Mouse (Mus musculus): ENCODE data around the gene Tcf7l1.

Tcf7l1 gene

DNA sequence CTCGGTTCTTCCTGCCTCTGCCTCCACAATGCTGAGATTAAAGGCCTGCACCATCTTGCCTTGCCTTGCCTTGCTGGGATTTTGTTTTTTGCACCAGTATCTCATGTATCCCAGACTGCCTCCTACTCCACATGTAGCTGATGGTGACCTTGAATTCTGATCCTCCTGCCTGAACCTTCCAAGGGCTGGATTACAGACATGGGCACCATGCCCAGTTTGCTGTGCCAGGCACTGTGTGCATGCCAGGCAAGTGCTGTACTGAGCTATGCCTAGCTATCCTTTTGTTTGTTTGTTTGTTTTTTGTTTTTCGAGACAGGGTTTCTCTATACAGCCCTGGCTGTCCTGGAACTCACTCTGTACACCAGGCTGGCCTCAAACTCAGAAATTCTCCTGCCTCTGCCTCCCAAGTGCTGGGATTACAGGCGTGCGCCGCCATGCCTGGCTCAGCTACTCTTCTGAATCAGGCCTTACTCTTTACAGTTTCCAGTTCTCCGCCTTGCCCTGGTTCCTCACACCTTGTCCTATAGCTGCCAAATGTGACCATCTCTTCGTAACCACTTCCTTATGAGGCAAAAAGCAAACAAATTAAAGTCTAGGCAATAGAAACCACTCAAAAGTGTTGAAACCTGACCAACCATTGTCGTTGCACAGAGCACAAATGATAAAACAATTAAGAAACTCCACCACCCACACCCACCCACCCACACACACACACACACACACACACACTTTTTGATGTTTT is 165.2 kb downstream of the Tcf7l1 start:
- DNase-seq (ENCODE audit: low spot score in 2 of 2): peak; percentile 39 to 66

DNA sequence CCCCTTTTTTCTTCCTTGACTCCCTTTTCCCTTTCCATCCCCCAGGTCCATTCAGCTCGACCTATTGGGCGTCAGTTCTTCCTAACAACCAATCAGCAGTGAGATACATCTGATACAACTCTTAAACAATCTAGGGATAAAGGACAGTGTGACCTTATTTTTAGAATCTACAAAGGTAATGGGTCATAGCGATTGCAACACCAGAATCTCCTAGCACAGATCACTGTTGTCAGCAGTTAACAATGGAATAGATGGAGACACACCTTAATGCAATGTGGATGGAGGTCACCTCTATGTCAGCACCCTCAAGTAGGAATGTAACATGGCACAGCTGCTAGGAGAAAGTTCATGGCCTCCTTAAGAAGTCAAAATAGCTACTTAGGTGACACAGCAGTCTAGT is 166.1 kb downstream of the Tcf7l1 start:
- no peak for DNase-seq (ENCODE audit: low spot score in 2 of 2)

DNA sequence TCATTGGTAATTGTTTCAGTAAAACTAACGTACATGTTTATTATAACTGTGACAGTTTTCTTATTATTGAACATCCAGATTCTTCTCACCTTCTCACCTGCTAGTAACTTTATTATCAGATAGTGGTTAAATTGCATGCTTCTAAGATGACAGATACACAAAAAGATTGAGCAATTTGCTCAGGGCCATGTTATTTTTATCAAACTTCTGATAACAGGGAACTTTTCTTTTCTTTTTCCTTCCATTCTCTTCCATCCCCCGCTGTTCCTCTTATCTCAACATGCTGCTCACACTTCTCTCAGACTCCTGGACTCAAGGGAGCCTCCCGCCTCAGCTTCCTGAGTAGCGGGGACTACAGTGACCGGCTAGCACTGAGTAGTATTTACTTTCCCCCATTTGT is 168.1 kb downstream of the Tcf7l1 start:
- no peak for DNase-seq (ENCODE audit: low spot score in 2 of 2)

DNA sequence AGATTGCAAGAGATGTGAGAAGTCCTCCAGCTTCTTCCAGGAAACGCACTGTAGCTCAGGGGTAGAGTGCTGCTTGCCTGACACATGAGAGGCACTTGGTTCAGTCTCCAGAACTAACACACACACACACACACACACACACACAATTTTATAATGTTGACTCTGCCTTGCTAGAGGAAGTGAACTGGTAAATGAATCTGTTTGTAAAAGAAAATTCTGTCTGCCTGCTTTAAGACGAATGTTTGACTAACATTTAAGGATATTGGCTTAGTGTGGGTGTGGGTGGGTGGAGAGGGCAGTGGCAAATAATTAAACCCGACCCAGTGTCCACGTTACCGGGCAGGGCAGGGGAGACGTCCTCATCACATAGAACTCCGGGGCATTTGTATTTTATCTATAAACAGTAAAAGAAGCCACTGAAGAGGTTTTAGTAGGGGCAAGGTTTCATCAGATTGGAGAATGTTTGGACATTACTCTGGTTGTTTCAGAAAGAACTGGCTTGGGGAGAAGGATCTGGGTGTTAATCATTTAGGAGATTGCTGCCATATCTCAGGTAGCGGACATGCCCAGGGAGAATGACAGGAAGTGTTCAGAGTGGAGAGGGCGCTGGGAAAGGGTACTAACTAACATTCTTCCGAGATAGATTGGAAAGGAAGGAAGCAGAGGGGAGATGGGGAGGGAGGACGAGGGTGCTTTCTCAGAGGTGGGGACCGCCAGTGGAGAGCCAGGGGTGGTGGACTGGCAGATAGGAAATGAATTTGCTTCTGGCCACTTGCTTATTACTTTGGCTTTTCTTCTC is 169.1 kb downstream of the Tcf7l1 start:
- DNase-seq (ENCODE audit: low spot score in 2 of 2): no peak

DNA sequence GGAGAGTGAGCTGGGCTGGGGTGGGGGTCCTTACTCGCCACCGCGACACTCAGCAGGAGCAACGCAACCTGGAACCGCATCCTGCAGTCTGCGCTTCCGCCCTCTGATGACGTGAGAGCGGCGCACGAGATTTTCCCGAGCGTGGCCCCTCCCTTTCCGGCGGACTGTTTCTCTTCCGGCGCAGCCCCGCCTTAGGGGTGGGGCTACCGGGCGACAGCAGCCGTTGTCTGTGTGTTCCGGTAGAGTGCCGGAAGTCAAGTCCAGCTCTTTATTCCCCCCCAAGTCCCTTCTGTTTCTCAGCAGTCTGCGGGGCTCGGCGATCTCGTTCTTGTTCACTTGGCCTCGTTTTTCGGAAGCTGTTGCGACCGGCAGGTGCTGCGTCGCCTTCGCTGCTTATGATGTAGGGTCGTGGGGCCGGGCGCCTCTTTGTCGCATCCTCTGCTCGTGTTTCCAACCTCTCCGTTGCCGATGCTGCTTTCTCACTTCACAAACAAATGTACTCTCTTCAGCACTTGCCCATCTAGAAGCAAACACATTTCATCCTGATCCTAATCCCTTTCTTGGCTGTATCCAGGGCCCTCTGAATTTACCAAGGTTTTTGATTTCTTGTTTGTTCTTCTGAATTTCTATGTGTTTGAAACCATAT is 172.3 kb downstream of the Tcf7l1 start, which contains the start of gene Tgoln1:
Gene Tgoln1 (minus strand): TSS at position 358 of the 646 bp plus-strand sequence.
- peak; percentile 93 to 94 for DNase-seq (ENCODE audit: low spot score in 2 of 2)

DNA sequence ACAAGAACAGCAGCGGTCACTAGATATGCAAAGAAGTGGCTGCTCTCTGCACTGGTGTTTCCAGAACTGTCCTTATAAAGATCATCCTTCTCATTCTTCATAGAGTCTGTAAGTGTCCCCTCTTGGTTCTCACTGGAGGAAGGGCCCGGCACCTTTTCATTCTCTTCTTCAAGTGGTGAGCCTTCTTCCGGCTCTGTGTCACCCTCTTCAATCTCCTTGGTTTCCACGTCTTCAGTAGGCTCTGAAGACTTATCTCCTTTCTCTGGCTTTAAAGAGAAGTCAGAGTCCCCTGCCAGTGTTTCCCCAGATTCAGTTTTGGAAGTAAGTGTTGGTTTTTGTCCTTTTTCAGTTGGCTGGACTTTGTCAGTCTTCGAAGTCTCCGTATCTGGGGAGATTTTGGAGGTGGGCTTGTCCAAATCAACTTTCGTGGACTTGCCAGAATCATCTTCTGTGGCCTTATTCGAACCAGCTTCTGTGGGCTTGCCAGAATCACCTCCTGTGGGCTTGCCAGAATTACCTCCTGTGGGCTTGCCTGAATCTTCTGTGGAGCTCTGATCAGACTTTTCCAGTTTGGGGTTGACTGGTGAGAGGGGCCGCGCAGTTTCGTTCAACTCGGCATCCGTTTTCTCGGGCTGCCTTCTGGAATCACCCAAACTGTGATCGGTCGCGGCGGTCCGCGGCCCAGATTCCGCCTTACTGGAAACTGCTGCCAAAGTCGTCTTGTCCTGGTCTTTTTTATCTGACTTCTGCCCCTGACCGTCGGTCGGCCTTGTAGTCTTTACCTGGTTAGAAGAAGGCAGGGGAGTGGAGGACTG is 173.3 kb downstream of the Tcf7l1 start:
- DNase-seq (ENCODE audit: low spot score in 2 of 2): peak in 1 of 2 experiments; percentile 27

DNA sequence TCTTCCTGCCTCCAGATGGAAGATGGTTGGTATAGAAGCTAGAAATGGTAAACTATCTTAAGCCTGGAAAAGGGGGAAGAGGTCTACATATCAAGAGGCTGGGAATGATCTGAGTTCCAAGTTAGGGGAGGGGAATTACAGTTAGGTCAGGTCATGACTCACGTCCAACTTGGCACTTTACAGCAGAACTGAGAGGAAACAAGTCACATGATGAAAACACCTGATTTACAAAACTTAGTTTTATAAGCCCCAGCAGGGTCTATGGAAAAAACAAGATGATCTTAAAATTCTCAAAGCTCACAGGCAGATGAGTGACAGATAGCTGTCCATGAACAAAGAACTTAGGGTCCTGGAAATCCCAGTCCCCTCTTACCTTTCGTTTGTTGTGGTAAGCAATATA is 173.9 kb downstream of the Tcf7l1 start:
- DNase-seq (ENCODE audit: low spot score in 2 of 2): no peak

DNA sequence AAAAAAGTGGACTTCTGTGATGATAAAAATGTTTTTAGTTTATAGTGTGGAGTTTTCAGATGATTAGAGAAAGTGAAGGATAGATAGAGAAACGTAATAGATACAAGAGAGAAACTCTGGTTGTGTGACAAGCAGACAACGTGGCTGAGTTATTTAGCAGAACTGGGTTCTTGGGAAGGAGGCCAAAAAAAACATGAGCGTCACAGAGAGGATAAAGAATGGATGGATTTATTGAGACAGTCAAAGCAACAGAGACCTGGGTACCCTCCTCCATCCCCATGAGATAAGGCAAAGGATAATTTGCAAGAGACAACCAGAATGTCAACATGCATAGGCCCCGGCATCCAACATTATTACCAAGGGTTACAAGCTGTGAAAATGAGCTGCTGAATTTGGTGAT is 178.8 kb downstream of the Tcf7l1 start:
- DNase-seq (ENCODE audit: low spot score in 2 of 2): no peak

DNA sequence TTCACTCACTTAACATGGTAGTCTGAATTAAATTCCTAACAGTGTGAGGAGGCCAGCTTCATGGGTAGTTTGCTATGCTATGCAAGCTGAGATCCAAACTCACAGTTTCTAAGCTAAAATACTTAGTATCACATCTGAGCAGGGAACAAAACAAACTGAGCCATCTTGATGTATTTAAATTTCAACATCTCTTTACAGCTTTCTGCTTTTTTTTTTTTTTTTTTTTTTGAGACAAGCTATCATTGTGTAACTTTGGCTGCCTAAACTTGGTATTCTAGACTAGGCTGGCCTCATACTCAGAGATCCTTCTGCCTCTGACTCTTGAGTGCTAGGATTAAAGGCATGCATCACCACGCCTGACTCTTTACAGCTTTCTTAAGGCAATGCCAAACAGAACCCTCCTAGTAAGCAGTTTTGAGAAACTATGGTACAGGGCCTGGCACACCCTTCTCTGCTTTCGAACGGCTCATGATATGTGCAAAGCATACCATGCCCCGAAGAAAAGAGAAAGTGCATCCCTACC is 180.3 kb downstream of the Tcf7l1 start:
- no peak for DNase-seq (ENCODE audit: low spot score in 2 of 2)

DNA sequence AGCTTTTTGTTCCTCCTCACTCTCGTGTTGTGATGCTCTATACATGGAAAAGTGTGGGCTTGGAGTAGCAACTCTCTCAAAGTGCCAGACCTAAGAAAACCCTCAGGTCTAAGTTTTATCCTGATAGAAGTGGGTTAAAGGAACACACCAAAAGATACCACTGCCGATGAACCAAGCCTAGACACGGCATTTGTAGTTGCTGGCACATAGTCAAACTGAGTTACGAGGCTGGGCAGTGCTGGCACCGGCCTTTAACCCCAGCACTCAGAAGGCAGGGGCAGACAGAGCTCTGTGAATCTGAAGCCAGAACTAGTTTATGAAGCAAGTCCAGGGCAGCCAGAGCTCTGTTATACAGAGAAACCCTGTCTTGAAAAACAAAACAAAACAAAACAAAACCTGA is 181.4 kb downstream of the Tcf7l1 start:
- no peak for DNase-seq (ENCODE audit: low spot score in 2 of 2)

DNA sequence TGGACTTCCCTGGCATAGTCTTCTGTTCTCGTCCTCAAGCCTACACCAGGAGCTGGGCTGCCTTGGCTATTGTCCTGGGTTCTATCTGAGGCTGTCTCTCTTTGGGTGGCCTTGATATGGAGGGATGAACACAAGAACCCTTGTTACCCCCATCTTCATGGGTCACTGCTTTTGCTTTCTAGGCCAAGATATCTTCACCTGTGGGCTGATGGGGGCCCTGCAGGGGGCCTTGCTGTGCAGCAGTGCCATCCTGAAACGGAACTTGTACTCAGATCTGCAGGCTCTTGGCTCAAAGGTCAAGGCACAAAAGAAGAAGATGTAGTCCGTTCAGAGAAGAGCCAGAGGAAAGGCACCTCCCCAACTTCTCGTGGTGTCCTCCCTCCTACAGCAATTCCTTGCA is 182.0 kb downstream of the Tcf7l1 start:
- no peak for DNase-seq (ENCODE audit: low spot score in 2 of 2)

DNA sequence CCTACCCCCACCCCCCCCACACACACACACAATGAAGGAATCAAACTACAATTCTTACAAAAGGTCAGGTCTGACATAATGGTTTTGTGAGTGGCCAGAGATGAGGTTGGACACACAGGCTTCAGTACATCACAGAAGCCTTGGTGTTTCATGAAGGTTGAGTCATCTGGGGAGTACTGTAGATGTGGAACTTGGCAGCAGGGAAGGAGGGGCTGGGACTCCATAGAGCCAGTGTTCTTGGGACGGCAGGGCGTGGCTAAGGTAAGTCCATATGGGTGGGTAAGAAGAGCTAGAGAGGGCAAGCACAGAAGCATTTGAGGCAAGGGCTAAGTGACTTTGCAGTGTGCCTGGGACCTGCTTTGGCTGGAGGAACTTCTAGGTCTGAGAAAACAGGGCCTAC is 185.0 kb downstream of the Tcf7l1 start:
- no peak for DNase-seq (ENCODE audit: low spot score in 2 of 2)

DNA sequence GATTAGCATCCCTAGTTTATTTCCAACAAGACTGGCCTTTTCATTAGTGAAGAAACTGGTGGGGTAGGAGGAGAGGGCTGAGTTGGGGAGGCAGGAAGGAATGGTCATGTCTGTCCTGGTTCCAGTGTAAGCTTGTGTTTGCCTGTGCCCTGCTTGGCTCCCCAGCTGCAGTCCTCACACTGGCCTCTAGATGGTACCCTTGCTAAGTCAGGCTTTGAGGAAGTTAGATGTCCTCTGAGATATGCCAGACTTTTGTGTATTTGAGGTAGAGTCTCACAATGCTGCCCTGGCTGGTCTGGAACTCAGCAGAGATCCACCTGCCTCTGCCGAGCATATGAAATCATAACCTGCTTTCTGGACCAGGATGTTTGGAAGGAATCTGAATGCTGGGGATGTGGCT is 187.3 kb downstream of the Tcf7l1 start:
- DNase-seq (ENCODE audit: low spot score in 2 of 2): peak; percentile 70 to 85

DNA sequence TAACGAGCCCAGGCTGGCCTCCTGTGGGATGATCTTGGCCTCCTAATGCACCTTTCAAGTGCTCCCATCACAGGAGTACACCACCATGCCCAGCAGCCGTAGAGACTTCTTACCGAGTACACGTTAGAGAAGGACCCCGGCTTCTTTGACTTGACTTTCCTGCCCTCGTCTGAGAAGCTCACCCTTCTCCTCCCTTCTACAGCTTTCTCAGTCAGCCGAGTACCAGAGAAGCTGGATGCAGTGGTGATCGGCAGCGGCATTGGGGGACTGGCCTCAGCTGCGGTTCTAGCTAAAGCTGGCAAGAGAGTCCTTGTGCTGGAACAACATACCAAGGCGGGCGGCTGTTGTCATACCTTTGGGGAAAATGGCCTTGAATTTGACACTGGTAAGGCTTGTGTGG is 188.3 kb downstream of the Tcf7l1 start:
- no peak for DNase-seq (ENCODE audit: low spot score in 2 of 2)

DNA sequence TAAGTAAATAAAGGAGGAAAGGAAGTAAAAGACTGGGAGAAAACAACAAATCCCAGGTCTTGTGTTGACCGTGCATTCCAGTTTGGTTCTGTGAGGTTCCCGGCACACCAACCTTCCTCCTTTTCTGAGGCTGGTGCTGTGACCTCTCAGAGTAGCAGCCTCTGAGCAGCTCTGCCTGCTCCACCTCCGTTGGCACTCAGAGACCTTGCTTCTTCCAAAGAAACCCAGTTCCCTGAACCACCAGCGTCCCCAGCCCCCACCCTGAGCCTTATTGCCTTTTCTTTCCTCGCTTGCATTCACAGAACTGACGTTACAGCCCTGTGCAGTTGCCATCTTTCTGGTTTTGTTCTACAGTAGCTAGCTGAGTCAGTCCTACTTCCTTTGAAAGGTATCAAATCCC is 188.8 kb downstream of the Tcf7l1 start:
- no peak for DNase-seq (ENCODE audit: low spot score in 2 of 2)

DNA sequence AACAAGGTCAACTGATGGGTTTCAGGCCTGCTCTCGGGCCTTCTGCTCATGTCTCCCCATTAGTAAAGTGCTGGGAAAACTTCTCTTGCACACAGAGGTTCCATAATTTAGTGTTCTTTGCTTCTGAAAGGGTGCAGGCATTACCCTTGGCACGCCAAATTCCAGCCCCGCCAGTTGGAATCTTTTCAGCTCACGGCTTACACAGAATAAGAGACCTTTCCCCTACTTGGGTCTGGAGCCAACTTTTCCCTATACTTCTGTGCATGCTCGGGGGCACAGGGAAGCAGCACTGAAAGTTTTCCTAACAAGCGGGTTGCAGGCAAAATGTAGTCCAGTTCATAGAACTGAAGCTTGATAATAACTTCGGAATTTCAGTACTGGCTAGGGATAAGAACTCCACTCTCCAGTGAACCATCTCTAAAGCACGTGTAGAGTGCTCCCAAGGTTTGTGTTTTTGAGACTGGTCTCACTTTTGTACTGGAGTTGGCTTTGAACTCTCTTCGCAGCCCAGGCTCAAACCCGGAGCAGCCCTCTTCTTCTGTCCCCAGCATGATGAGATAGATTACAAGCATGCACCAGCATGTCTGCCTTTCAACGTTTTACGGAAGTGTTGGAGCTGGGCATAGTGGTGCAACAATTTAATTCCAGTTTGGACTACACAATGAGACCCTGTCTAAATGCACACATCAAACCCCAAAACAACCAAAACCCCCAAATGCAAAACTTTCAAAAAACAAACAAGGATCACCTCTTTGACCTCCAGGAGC is 190.1 kb downstream of the Tcf7l1 start:
- DNase-seq (ENCODE audit: low spot score in 2 of 2): no peak

DNA sequence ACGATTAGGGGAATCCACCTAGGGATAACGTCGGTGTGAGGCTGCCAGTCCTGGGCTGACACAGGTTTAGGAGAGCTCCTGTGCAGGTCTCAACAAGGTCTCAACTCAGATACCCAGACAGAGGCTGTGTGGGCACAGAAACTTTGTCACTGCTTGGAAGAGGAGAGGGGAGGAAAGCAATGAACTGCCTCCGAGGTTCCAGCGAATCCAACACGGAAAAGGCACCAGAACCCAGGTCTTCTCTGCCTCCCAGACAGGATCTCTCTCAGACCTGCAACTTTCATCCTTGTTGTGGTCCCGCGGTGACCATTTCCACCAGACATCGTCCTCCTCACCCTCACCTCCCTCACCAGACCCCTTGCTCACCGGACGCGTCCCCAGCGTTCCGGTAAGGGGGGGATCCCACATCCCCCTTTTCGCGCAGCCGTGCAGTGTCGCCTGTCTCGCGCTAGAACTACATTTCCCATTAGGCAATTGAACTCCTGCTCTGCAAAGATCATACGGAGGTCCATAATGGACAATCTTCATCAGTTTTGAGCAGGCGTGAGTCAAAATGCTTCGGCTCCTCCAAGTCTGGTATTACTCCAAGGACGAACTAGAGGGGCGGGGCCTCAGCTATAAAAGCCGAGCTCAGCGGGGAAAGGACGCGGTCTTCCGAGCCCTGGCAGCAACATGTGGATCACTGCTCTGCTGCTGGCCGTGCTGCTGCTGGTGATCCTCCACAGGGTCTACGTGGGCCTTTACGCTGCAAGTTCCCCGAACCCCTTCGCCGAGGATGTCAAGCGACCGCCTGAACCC is 190.9 kb downstream of the Tcf7l1 start, which contains the start of the genes Elmod3 and Retsat:
Gene Elmod3 (minus strand): TSS at position 458 of the 798 bp plus-strand sequence.
Gene Retsat (plus strand): TSS at position 520 of the 798 bp plus-strand sequence.
- DNase-seq (ENCODE audit: low spot score in 2 of 2): peak; percentile 68 to 74

DNA sequence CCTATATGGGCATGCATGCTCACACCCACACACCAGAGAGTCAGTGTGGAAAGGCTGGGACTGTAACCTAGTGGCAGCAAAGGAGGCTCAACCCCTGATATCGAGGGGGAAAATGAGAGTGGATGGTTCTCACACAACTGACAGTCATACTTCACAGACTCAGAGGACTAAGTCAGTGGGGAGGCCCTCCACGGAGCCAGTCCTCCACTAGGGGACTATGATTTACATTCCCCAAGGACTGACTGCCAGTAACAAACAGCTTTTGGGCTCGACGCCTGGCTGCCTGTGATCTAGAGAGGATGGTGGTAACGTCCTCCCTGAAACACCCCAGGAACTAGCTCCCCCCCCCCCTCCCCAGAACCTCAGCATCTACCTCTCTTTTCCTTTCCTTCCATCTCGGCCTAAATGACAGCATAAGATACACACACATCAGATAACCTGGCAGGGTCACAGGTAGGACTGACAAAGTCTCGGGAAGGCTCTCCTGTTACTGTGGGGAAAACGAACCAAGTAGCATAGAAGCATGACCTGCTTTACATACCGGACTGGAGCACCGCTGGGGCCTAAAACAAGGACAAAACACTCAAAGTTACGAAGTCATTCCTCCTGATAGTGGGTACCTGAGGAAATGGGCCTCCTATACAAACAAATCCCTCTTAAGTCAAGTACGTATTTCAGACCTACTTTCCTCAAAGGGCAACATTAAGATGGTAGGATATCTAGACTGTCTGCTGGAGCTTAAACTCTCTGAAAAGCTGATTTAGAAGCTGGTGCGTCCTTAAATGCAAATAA is 191.8 kb downstream of the Tcf7l1 start:
- DNase-seq (ENCODE audit: low spot score in 2 of 2): no peak

DNA sequence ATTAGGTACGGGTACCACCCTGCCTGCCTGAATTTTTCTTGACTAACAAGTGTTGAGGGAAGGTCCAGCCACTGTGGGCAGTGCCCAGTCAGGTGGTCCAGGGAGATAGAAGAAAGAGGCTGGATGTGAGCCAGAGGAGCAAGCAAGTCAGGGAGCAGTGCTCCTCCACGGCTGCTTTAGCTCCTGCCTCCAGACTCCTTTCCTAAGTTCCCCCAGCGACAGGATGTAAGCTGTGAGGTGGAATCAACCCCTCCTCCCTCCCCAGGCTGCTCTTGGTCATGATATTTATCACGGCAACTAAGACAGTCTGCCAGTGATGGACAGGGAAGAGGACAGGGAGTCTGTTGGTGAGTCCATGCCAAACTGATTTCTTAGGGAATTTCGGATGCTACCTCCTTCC is 195.1 kb downstream of the Tcf7l1 start:
- no peak for DNase-seq (ENCODE audit: low spot score in 2 of 2)
